Mouse (Mus musculus): ENCODE data around the gene Hist1h2bb.
A peak's percentile ranks its signal among the peaks of the same experiment; 100 is the strongest.
"Not testable (repeated sequence)": the region's sequence is repeated elsewhere in the genome, so short reads cannot be mapped to it uniquely, and the experiment has no call there.

The Hist1h2bb gene

DNA sequence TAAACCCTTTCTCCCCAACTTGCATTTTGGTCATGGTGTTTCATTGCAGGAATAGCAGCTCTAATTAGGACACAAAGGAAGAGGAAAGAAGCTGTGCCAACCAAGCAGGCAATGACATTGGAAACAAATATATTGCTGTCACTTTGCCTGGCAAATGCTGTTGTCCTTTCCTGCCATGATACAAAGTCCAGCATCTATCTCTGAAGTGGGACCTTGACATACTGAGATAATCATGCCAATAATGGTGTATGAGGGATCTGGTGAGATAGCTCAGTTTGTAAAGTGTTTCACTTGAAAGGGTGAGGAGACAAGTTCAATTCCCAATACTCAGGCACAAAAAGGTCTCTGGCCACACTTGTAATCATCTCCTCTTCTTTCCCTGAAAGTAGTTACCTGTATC is 20.2 kb downstream of the Hist1h2bb start:
- DNase-seq = no peak

DNA sequence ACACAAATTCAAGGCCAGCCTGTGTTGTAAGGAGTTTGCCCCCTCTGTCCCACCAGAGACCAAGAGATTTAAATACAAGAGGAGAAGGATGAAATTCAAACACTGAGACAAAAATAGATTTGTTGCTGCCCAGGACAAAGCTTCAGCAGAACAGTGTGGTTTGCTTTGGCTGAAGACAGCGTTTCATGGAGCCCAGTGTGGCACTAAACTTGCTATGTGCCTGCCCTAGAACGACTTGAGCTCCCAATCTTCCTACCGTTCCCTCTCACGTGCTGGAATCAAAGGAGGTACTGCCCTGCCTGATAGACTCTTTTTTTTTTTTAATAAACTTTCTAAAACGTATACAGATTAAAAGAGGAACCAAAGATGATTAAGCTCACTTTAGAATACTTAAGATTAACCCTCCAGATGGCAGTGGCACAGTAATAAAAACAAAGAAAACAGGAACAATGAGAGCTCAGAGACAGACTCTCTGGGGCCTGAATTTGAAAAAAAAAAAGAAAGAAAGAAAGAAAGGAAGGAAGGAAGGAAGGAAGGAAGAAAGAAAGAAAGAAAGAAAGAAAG is 22.4 kb downstream of the Hist1h2bb start:
- no peak for DNase-seq

DNA sequence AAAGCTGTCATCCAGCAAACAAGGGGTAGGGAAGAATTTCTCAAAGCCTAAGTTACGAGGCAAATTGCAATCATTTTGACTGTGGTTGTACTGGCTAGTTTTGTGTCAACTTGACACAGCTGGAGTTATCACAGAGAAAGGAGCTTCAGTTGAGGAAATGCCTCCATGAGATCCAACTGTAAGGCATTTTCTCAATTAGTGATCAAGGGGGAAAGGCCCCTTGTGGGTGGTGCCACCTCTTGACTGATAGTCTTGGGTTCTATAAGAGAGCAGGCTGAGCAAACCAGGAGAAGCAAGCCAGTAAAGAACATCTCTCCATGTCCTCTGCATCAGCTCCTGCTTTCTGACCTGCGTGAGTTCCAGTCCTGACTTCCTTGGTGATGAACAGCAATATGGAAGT is 23.1 kb downstream of the Hist1h2bb start, which contains the start of gene Trim38:
Gene Trim38, plus strand, starts transcription at position 301 of the 400 bp plus-strand sequence.
- not testable (repeated sequence) for DNase-seq

DNA sequence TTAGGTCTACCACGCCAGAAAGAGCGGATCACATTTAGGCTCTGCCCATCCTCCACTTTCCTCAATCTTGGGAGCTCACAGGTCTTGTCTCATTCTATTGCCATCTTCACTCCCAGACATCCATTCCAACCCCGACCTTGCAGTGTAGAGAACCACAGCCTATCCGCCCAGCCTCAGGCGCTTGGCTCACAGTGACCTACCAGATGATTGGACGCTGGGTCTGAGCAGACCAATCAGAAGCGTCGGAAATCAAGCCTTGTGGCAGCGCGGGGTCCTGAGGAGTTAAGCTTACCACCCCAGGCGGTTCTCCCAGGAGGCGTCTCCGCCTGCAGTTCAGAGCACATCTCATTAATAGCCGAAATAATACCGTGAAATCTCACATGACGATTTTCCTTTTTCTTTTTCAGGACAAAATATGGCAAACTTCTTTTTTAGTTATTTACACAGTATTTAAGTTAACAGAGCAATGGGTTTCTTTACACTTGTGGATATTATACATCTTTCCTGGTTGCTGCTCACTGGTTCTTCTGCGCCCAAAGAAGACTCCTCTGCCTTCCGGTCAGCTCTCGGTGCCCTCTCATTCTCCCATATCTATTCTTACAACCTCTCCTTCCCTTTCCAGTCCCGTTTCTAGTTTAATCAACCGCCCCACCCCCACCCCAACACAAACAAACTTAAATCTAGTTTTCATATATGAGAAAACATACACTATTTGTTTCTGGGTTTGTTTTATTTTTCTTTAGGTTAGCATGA is 26.2 kb downstream of the Hist1h2bb start:
- DNase-seq = peak; percentile 63

DNA sequence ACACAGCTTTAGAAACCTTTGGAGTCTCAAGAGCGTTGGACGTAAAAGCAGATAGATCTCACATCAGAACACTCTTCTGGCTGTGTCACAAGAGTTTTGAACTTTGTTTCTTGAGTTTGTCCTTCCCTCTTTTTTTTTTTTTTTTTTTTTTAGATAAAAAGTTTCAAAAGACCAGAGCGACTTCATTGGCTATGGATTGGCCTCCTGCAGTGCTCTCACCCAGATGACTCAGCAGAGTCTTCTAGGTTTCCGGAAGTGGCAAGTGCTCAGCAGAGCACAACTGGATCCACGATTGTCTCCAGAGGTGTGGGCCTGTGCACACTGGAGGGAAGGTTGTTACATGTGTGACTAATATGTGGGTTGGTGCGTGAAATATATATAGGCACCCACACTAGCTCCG is 31.8 kb downstream of the Hist1h2bb start:
- DNase-seq = no peak

DNA sequence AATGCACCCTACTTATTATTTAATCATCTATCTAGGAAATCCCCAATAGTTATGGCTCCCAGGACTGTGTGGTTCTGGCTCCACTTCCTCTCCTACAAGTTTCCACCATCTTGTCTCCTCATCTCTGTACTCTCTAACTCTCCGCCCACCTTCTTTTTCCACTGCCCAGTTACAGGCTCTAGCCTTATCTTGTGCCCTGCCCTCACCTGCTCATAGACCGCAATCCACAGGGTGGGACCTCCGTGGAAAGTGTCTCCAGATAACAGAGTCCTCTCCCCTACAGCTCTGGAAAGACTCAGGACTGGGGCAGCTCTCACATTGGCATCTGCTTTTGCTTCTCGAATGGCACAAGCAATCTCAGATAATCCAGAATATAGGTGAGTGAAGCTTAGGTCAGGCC is 32.5 kb downstream of the Hist1h2bb start:
- DNase-seq = no peak

DNA sequence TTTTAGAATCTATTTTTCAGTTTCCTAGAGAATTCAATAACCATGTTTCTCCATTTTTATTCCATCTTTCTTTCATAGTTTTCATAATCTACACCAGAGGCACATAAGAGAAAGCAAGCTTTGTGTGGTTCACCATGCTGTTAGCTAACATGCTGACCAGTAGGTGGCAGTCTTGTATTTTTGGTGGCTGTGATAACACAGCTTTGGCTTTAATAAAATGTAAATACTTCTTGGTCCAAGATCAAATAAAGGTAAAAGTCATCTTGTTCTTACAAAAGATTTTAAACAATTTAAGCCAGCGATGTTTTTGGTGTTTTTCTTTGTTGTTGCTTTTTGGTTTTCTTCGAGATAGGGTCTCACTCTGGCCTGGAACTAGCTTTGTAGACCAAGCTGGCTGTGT is 46.0 kb downstream of the Hist1h2bb start:
- DNase-seq = peak; percentile 41

All from right cerebral cortex, adult 18-20 months (tissue).